Mouse (Mus musculus) midbrain, embryonic 16.5 days (tissue): Measurements from ENCODE around the gene Pmvk. TPM values are rescaled to one million over a fixed set of nuclear protein-coding genes. Genes with fewer than 3 reads are reported as not detected.

Experiments
- ATAC-seq: fragments of 200-750 bp; cut with Nextera tagmentation; 2 replicates; pipeline ENCODE4 v1.8.0; 2017; ENCODE audit warnings: moderate TSS enrichment
- H3K27ac ChIP-seq: fragments of 300-500 bp; sonication (generic); 2 replicates; pipeline ENCODE4 v1.5.1; 2014; ENCODE audit warnings: mild to moderate bottlenecking, low read length, mixed read lengths
- H3K27me3 ChIP-seq: fragments of 300-500 bp; sonication (generic); 2 replicates; pipeline ENCODE4 v1.6.1; 2014; ENCODE audit warnings: low read depth, low read length, mixed read lengths; ENCODE audit not compliant: control insufficient read depth, insufficient read depth
- H3K36me3 ChIP-seq: fragments of 300-500 bp; sonication (generic); 2 replicates; pipeline ENCODE4 v1.6.1; 2014; ENCODE audit warnings: mild to moderate bottlenecking, low read length, moderate library complexity, mixed read lengths; ENCODE audit not compliant: control insufficient read depth, insufficient read depth
- H3K4me1 ChIP-seq: fragments of 300-500 bp; sonication (generic); 2 replicates; pipeline ENCODE4 v1.6.1; 2014; ENCODE audit warnings: mild to moderate bottlenecking, low read length, mixed read lengths; ENCODE audit not compliant: control insufficient read depth, insufficient read depth
- H3K4me2 ChIP-seq: fragments of 300-500 bp; sonication (generic); 2 replicates; pipeline ENCODE4 v1.6.1; 2014; ENCODE audit warnings: mild to moderate bottlenecking, low read length, mixed read lengths
- H3K4me3 ChIP-seq: fragments of 300-500 bp; sonication (generic); 2 replicates; pipeline ENCODE4 v1.5.1; 2014; ENCODE audit warnings: low read depth, mild to moderate bottlenecking, low read length, moderate library complexity, mixed read lengths
- H3K9ac ChIP-seq: fragments of 300-500 bp; sonication (generic); 2 replicates; pipeline ENCODE4 v1.6.1; 2014; ENCODE audit warnings: low read depth, low read length, mixed read lengths
- H3K9me3 ChIP-seq: fragments of 300-500 bp; sonication (generic); replicated peaks from 2 replicates; pipeline ENCODE4 v1.6.1; 2014; ENCODE audit warnings: mild to moderate bottlenecking, low read length, mixed read lengths; ENCODE audit not compliant: control insufficient read depth, poor library complexity, severe bottlenecking
- WGBS: fragments of 180-500 bp; shearing (Covaris S2); extraction: QIAGEN DNeasy Blood & Tissue Kit; methylation state at CpG from one replicate; pipeline ENCODE4 v1.1.7; 2014; 5-methylcytosine and 5-hydroxymethylcytosine counted together
- polyA plus RNA-seq: library from polyadenylated mRNA; unstranded; fragments of >200 nt; fragmentation: Nextera tagmentation; extraction: Ambion mirVana; gene quantifications from 2 replicates; pipeline ENCODE4 v1.2.1, GENCODE M21; 2015

Pmvk gene
- polyA plus RNA-seq, 1 experiment from 2014 or later: 142 TPM

DNA sequence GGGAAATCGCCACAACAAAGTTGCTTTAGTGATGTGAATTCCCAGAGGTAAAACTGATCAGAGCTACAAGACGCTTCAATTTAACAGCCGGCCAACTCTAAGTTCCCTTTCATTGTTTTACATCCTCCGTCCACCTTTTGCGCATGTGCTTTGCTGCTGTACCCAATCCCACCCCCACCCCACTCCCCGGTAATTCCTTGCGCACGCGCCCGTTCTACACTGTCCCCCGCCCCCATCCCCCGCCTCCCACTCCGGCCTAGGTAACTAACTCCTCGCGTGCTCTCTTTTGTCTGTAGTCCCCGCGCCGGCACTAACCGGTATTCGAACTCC lies 36.5 kb upstream of the Pmvk start:
- H3K4me2 ChIP-seq: peak overlapping the region; percentile 93
- no peaks in the 10 kb centered on the region for H3K27me3 ChIP-seq
- under 1% methylated on average over 20 of the region's 20 CpGs for WGBS
- no peaks in the 10 kb centered on the region for H3K9me3 ChIP-seq
- H3K4me1 ChIP-seq: peaks cover 19% of the 10 kb centered on the region
- peaks cover 4% of the 10 kb centered on the region; the same call in 1 of the 2 replicates for H3K36me3 ChIP-seq
- H3K27ac ChIP-seq: peak overlapping the region; percentile 12; the same call in 1 of the 2 replicates
- peak overlapping the region; percentile 63 for H3K4me3 ChIP-seq
- peak; percentile 64 for ATAC-seq
- H3K9ac ChIP-seq: peak overlapping the region; percentile 37; the same call in 1 of the 2 replicates

DNA sequence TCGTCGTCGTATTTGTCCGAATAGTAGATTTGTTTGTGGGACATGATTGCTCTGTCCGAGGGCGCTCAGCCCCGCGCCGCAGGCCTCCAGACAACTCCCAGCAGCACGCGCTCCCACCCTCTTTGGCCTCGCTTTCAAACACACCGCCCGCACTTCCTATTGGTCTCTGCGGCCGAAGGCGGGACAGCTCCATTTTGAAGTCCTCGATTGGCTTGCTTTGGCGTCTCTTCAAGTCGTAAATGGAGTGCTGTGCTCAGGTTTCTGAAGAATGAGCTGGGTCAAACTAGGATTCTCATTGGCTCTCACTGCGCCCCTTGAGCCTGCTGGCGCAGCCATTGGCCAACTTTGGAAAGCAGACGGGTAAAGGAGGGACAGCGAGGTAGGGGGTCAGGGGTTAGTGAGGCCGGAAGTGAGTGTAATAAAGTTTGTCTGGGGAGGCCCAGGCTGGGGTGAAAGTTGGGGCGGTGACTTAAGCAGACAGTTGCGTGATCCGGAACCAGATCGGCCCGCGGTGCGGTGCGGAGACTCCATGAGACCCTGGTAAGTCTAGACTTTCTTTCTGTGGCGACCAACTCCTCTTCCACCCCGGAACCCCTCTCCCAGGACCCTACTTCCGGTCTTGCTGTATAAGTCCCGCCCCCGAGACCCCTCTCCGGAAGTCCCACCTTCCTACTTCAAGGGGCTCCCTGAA lies 36.0 kb upstream of the Pmvk start, which contains the start of the genes Cks1b and Shc1:
Gene Cks1b (minus strand): TSS at position 214 of the 691 bp plus-strand sequence.
Gene Shc1 (plus strand): TSS at position 274 of the 691 bp plus-strand sequence.
- Histone ChIP-seq H3K9ac (peak within 1 kb of the TSS; percentile 61), H3K36me3 (peaks cover 4% of the 10 kb centered on the region; the same call in 1 of the 2 replicates), H3K27me3 (no peaks in the 10 kb centered on the region), H3K27ac (peak within 1 kb of the TSS; percentile 74), H3K9me3 (no peaks in the 10 kb centered on the region), H3K4me3 (peak within 1 kb of the TSS; percentile 63), H3K4me2 (peak within 1 kb of the TSS; percentile 93), H3K4me1 (peaks cover 19% of the 10 kb centered on the region)
- ATAC-seq: peak; percentile 97
- WGBS: under 1% methylated on average over 39 of the region's 39 CpGs

GRCm38 (mm10) chr3:89418861-89419250 lies 35.5 kb upstream of the Pmvk start:
- H3K27me3 ChIP-seq: no peaks in the 10 kb centered on the region

DNA sequence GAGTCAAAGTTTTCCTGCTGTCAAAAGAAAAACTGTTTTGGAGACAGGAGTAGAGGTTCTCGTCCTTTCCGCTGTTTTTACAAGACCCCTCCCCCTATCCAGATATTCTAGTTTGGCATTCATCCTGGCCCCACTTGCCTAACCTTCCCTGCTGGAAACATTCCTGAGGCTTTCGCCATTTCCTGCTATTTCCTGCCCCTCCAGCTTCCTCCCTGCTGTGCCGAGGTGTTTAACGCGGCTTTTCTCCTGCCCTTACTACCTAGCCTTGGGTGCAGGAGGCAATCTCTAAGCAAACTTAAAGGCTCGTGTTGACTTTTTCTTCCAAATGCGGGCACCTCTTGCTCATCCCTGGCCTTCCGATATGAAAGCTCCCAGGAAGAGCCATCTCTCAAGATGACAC lies 34.8 kb upstream of the Pmvk start:
- H3K27ac ChIP-seq: peak overlapping the region; percentile 74
- H3K9ac ChIP-seq: peak overlapping the region; percentile 8
- 5% methylated on average over 9 of the region's 9 CpGs for WGBS
- ATAC-seq: no peak
- no peaks in the 10 kb centered on the region for H3K9me3 ChIP-seq
- peaks cover 19% of the 10 kb centered on the region for H3K4me1 ChIP-seq
- H3K36me3 ChIP-seq: peaks cover 4% of the 10 kb centered on the region; the same call in 1 of the 2 replicates
- H3K4me3 ChIP-seq: peak overlapping the region; percentile 63
- peak overlapping the region; percentile 93 for H3K4me2 ChIP-seq
- H3K27me3 ChIP-seq: no peaks in the 10 kb centered on the region

More at GRCm38 (mm10) chr3:89418861-89419250, 35.5 kb upstream of the Pmvk start:
- Histone ChIP-seq H3K9ac (peak overlapping the region; percentile 61), H3K36me3 (peaks cover 4% of the 10 kb centered on the region; the same call in 1 of the 2 replicates), H3K4me3 (peak overlapping the region; percentile 63), H3K27ac (peak overlapping the region; percentile 74), H3K4me1 (peaks cover 19% of the 10 kb centered on the region), H3K9me3 (no peaks in the 10 kb centered on the region), H3K4me2 (peak overlapping the region; percentile 93)
- 0% methylated on average over 16 of the region's 16 CpGs for WGBS
- ATAC-seq: no peak; the same call in 1 of the 2 replicates

GRCm38 (mm10) chr3:89419981-89420380 lies 34.4 kb upstream of the Pmvk start:
- Histone ChIP-seq H3K9ac (peak overlapping the region; percentile 8; the same call in 1 of the 2 replicates), H3K27ac (peak overlapping the region; percentile 30; the same call in 1 of the 2 replicates), H3K4me2 (peak overlapping the region; percentile 93), H3K9me3 (no peaks in the 10 kb centered on the region), H3K4me1 (peaks cover 19% of the 10 kb centered on the region), H3K4me3 (peak overlapping the region; percentile 63; the same call in 1 of the 2 replicates), H3K27me3 (no peaks in the 10 kb centered on the region), H3K36me3 (peaks cover under 1% of the 10 kb centered on the region; the same call in 1 of the 2 replicates)
- 31% methylated on average over 3 of the region's 3 CpGs for WGBS
- no peak for ATAC-seq

GRCm38 (mm10) chr3:89420421-89420820 lies 33.9 kb upstream of the Pmvk start:
- H3K4me2 ChIP-seq: no peak overlapping the region
- H3K27me3 ChIP-seq: no peaks in the 10 kb centered on the region
- ATAC-seq: no peak
- H3K4me3 ChIP-seq: no peak overlapping the region
- no peak overlapping the region for H3K27ac ChIP-seq
- H3K9me3 ChIP-seq: no peaks in the 10 kb centered on the region
- H3K4me1 ChIP-seq: peaks cover 19% of the 10 kb centered on the region
- no peaks in the 10 kb centered on the region for H3K36me3 ChIP-seq
- H3K9ac ChIP-seq: no peak overlapping the region
- 68% methylated on average over 2 of the region's 2 CpGs for WGBS

DNA sequence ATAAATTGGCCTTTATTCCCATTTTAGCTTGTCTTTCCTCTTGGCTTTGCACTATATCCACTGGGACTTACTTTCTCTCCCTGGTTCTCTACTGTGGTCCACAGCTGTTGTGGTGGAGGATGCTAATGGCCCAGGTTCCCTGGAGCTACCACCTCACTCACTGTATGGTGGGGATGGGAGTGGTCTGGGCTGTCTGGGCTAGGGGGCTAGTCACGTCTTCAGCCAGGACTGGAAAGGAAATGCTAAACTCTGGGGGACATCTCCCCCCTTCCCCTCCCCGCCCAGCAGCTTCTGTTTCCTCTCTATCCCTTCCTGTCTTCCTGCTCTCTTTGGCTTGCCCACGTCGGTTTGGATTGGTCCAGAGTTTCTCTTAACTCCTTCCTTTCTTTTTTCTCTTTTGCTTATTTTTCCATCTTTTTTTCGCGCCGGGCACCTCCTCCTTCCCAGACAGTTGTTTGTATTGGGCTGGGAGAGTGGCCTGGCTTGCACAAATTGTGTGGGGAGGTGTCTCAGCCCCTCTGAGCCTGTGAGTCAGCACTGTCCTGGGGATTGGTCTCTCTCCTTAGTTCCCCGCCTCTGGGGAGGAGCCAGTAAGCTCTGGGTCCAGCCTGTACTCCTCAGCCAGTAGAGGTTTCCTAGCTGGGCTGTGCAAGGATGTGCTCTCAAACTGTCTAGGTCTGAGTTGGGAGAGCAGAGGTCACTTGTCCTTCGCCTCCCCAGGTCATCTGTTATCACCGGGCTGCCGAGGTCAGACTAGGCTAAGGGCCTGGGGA lies 33.2 kb upstream of the Pmvk start:
- Histone ChIP-seq H3K4me3 (peak overlapping the region; percentile 29), H3K4me1 (peaks cover 19% of the 10 kb centered on the region), H3K27me3 (no peaks in the 10 kb centered on the region), H3K9me3 (no peaks in the 10 kb centered on the region), H3K9ac (peak overlapping the region; percentile 59; the same call in 1 of the 2 replicates), H3K36me3 (no peaks in the 10 kb centered on the region), H3K4me2 (peak overlapping the region; percentile 53), H3K27ac (no peak overlapping the region)
- no peak for ATAC-seq
- 5% methylated on average over 11 of the region's 11 CpGs for WGBS

GRCm38 (mm10) chr3:89421810-89422473 lies 32.4 kb upstream of the Pmvk start:
- Histone ChIP-seq H3K4me2 (peak overlapping the region; percentile 53), H3K9ac (peak overlapping the region; percentile 59; the same call in 1 of the 2 replicates), H3K4me3 (peak overlapping the region; percentile 29), H3K4me1 (peaks cover 19% of the 10 kb centered on the region), H3K36me3 (no peaks in the 10 kb centered on the region), H3K27me3 (no peaks in the 10 kb centered on the region), H3K9me3 (no peaks in the 10 kb centered on the region), H3K27ac (no peak overlapping the region)
- WGBS: 8% methylated on average over 22 of the region's 22 CpGs
- no peak for ATAC-seq
